Mouse (Mus musculus): ENCODE data around the gene Nup62. TPM values are rescaled to one million over a fixed set of nuclear protein-coding genes. Genes with fewer than 3 reads are reported as not detected.
A peak's percentile ranks its signal among the peaks of the same experiment; 100 is the strongest.

Gene Nup62
- polyA plus RNA-seq (2012), result 6.9 and 10.5 TPM in 2 replicates

- Histone ChIP-seq H3K27me3 (ENCODE audit: control insufficient read depth) (no peaks in the 10 kb centered on the region), H3K9me3 (ENCODE audit: control insufficient read depth, low read length) (no peaks in the 10 kb centered on the region), H3K36me3 (ENCODE audit: control insufficient read depth) (peaks cover 69% of the 10 kb centered on the region), H3K4me3 (replicated peaks) (peak within 1 kb of the TSS; percentile 95), H3K4me1 (ENCODE audit: control insufficient read depth) (peaks cover 70% of the 10 kb centered on the region)
- TF ChIP-seq GATA1 (IDR thresholded peaks at IDR 0.05; ENCODE audit: low read length) (no peak), TAL1 (IDR thresholded peaks at IDR 0.05; ENCODE audit: low read length) (no peak)
These were observed at the start of gene Nup62, which contains the start of gene Il4i1 for GRCm38 (mm10) chr7:44815721-44816469. TSS of gene Nup62 (plus strand) at chr7:44816088. TSS of gene Il4i1 (plus strand) at chr7:44816387.

DNA sequence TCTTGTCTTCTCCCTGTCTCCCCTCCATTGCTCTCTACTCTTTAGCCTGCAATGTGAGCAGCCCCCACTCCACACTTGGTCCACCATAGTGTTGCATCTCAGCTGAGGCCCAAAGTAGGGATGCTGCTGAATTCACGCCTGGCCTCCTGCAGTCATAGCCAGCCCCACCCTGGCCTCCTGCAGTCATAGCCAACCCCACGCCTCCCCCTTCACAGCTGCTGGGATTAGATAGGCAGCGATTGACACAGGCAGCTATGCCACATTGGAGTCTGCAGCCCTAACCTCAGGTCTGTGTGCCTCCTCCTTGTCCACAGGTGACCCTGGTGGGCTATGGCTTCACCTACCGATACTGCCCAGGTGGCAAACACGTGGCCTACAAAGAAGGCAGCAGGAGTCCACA, 47.8 kb upstream of the Nup62 start:
- Histone ChIP-seq H3K27me3 (ENCODE audit: control insufficient read depth) (no peaks in the 10 kb centered on the region), H3K9me3 (ENCODE audit: control insufficient read depth, low read length) (no peaks in the 10 kb centered on the region), H3K36me3 (ENCODE audit: control insufficient read depth) (peaks cover 100% of the 10 kb centered on the region), H3K4me3 (replicated peaks) (peak overlapping the region; percentile 33), H3K4me1 (ENCODE audit: control insufficient read depth) (peaks cover 82% of the 10 kb centered on the region)
- peak; percentile 88 for TF ChIP-seq TAL1 (IDR thresholded peaks at IDR 0.05; ENCODE audit: low read length)
- TF ChIP-seq GATA1 (IDR thresholded peaks at IDR 0.05; ENCODE audit: low read length), result peak; percentile 48; the same call in 1 of the 2 replicates

GRCm38 (mm10) chr7:44770046-44770578, 45.8 kb upstream of the Nup62 start:
- H3K4me3 ChIP-seq (replicated peaks), result no peak overlapping the region
- H3K4me1 ChIP-seq (ENCODE audit: control insufficient read depth), result peaks cover 96% of the 10 kb centered on the region
- peaks cover 100% of the 10 kb centered on the region for H3K36me3 ChIP-seq (ENCODE audit: control insufficient read depth)
- TF ChIP-seq GATA1 (IDR thresholded peaks at IDR 0.05; ENCODE audit: low read length) (no peak), TAL1 (IDR thresholded peaks at IDR 0.05; ENCODE audit: low read length) (no peak)
- H3K9me3 ChIP-seq (ENCODE audit: control insufficient read depth, low read length), result no peaks in the 10 kb centered on the region
- no peaks in the 10 kb centered on the region for H3K27me3 ChIP-seq (ENCODE audit: control insufficient read depth)

- Histone ChIP-seq H3K27me3 (ENCODE audit: control insufficient read depth) (no peaks in the 10 kb centered on the region), H3K36me3 (ENCODE audit: control insufficient read depth) (peaks cover 99% of the 10 kb centered on the region), H3K4me1 (ENCODE audit: control insufficient read depth) (peaks cover 97% of the 10 kb centered on the region), H3K9me3 (ENCODE audit: control insufficient read depth, low read length) (no peaks in the 10 kb centered on the region), H3K4me3 (replicated peaks) (peak overlapping the region; percentile 38)
- TF ChIP-seq GATA1 (IDR thresholded peaks at IDR 0.05; ENCODE audit: low read length) (peak; percentile 86), TAL1 (IDR thresholded peaks at IDR 0.05; ENCODE audit: low read length) (peak; percentile 83)
These were observed 43.2 kb upstream of the Nup62 start for GRCm38 (mm10) chr7:44772591-44773204.

DNA sequence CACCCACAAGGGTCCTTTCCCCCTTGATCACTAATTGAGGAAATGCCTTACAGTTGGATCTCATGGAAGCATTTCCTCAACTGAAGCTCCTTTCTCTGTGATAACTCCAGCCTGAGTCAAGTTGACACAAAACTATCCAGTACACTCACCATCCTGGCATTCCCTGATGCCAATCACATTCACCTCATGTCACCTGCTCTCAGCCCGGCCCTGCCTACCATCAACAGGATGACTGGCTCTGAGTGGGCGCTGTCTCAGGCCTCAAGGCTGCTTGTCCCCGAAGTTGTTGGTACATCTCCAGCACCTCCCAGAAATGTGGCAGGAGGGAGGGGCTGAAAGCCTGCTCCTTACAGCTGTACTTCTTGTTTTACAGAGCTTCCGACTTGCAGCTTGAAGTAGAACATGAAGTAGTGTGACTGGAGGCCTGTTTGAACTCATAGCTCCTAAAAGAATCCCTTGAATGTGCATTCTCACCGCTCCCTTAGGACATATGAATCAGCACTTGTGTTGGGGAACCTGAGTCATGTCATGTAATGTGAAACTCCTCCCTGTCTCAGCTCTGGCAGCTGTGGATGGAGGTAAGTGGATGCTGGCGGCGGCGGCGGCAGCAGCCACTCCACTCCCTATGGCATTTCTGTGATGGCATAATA, 38.9 kb upstream of the Nup62 start:
- Histone ChIP-seq H3K36me3 (ENCODE audit: control insufficient read depth) (peaks cover 70% of the 10 kb centered on the region), H3K9me3 (ENCODE audit: control insufficient read depth, low read length) (no peaks in the 10 kb centered on the region), H3K27me3 (ENCODE audit: control insufficient read depth) (no peaks in the 10 kb centered on the region), H3K4me3 (replicated peaks) (peak overlapping the region; percentile 54), H3K4me1 (ENCODE audit: control insufficient read depth) (peaks cover 68% of the 10 kb centered on the region)
- TF ChIP-seq GATA1 (IDR thresholded peaks at IDR 0.05; ENCODE audit: low read length), result no peak
- TF ChIP-seq TAL1 (IDR thresholded peaks at IDR 0.05; ENCODE audit: low read length), result no peak

DNA sequence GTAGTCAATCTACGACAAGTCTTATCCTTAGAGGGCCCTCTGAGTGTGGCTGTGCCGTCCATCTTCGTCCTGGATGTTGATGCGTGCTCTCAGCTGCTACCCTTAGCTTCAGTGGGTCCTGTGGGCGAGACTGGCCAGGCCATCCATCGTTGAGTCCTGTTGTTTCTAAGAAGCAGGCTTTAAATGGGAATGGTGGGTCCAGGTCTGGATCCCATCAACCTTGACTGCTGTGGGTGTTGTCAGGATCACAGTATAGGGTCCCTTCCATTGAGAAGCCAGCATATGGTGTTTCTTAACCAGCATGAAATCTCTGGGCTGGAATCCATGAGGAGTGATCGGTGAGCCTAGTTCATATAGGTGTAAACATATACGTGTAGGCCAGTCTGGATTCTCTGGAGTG, 35.8 kb upstream of the Nup62 start:
- peaks cover 39% of the 10 kb centered on the region for H3K4me1 ChIP-seq (ENCODE audit: control insufficient read depth)
- no peak overlapping the region for H3K4me3 ChIP-seq (replicated peaks)
- H3K9me3 ChIP-seq (ENCODE audit: control insufficient read depth, low read length), result no peaks in the 10 kb centered on the region
- peaks cover 7% of the 10 kb centered on the region for H3K27me3 ChIP-seq (ENCODE audit: control insufficient read depth)
- peaks cover 38% of the 10 kb centered on the region for H3K36me3 ChIP-seq (ENCODE audit: control insufficient read depth)
- TF ChIP-seq GATA1 (IDR thresholded peaks at IDR 0.05; ENCODE audit: low read length), result no peak
- TF ChIP-seq TAL1 (IDR thresholded peaks at IDR 0.05; ENCODE audit: low read length), result no peak

DNA sequence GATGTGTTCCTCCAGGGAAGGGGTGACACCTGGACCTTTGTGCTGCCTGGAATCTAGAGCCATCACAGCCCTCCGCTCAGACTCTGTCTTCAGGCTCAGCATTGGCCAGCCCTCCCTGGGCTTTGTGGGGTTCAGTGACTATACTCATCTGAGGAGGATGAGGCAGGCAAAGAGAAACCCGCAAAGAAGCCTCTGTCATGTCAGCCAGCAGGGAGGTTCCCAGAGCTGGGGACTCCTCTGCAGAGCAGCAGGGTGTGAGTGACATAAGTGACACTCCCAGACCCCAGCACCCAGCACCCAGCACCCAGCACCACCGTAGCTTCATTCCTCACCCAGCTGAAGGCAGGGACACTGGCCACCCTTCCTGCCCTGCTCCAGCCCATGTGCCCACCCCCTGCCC, 26.4 kb upstream of the Nup62 start:
- Histone ChIP-seq H3K36me3 (ENCODE audit: control insufficient read depth) (no peaks in the 10 kb centered on the region), H3K4me1 (ENCODE audit: control insufficient read depth) (peaks cover 6% of the 10 kb centered on the region), H3K27me3 (ENCODE audit: control insufficient read depth) (peaks cover 14% of the 10 kb centered on the region), H3K4me3 (replicated peaks) (no peak overlapping the region), H3K9me3 (ENCODE audit: control insufficient read depth, low read length) (peaks cover 19% of the 10 kb centered on the region)
- no peak for TF ChIP-seq GATA1 (IDR thresholded peaks at IDR 0.05; ENCODE audit: low read length)
- no peak for TF ChIP-seq TAL1 (IDR thresholded peaks at IDR 0.05; ENCODE audit: low read length)

DNA sequence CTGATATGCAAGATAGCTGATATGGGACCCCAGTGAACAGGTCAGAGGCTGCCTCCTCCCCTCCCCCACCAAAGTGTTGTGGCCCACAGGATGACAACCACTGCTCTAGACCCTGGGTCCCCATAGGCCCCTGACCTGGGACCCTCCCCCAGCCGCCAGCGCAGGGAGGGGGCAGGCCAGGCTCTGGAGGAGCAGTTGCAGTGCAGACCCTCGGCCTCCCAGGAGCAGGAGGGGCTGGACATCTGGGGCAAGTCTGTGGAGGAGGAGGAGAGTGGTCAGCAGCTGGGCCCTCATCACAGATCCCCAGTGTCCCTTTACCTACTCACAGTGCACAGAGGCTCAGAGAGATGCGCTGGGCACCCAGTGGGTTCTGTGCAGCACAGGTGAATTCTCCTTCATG, 25.8 kb upstream of the Nup62 start:
- H3K9me3 ChIP-seq (ENCODE audit: control insufficient read depth, low read length), result peaks cover 23% of the 10 kb centered on the region
- peaks cover 15% of the 10 kb centered on the region for H3K27me3 ChIP-seq (ENCODE audit: control insufficient read depth)
- H3K4me1 ChIP-seq (ENCODE audit: control insufficient read depth), result peaks cover 6% of the 10 kb centered on the region
- no peaks in the 10 kb centered on the region for H3K36me3 ChIP-seq (ENCODE audit: control insufficient read depth)
- TF ChIP-seq TAL1 (IDR thresholded peaks at IDR 0.05; ENCODE audit: low read length), result no peak
- TF ChIP-seq GATA1 (IDR thresholded peaks at IDR 0.05; ENCODE audit: low read length), result no peak
- H3K4me3 ChIP-seq (replicated peaks), result no peak overlapping the region

GRCm38 (mm10) chr7:44792781-44793180, 23.1 kb upstream of the Nup62 start:
- Histone ChIP-seq H3K27me3 (ENCODE audit: control insufficient read depth) (peaks cover 2% of the 10 kb centered on the region), H3K4me1 (ENCODE audit: control insufficient read depth) (peaks cover 6% of the 10 kb centered on the region), H3K4me3 (replicated peaks) (no peak overlapping the region), H3K36me3 (ENCODE audit: control insufficient read depth) (no peaks in the 10 kb centered on the region), H3K9me3 (ENCODE audit: control insufficient read depth, low read length) (peaks cover 30% of the 10 kb centered on the region)
- TF ChIP-seq TAL1 (IDR thresholded peaks at IDR 0.05; ENCODE audit: low read length) (no peak), GATA1 (IDR thresholded peaks at IDR 0.05; ENCODE audit: low read length) (no peak)
